Mouse (Mus musculus) MEL (cell line): ENCODE measurements around the gene Dhps.

Source experiments
- CHD2 ChIP-seq: IDR thresholded peaks from 2 replicates; pipeline ENCODE4 v1.6.1; 2011; ENCODE audit warnings: low read length, improper control_type of control experiment
- CTCF ChIP-seq, 3 experiments: IDR thresholded peaks in 2 of 3; conservative IDR thresholded peaks in 1 of 3; 2 replicates each; pipeline ENCODE4 v1.5.1; 2011 to 2012; ENCODE audit warnings: low read length in 3 of 3, low read depth in 2 of 3, mild to moderate bottlenecking in 2 of 3, improper control_type of control experiment in 1 of 3, inconsistent platforms in 1 of 3, mixed read lengths in 1 of 3, moderate library complexity in 1 of 3; ENCODE audit not compliant: control insufficient read depth in 1 of 3, insufficient read depth in 1 of 3, poor library complexity in 1 of 3, severe bottlenecking in 1 of 3
- GATA1 ChIP-seq: IDR thresholded peaks from 2 replicates; pipeline ENCODE4 v1.6.1; 2011; ENCODE audit warnings: low read depth, low read length, improper control_type of control experiment
- HCFC1 ChIP-seq: IDR thresholded peaks from 2 replicates; pipeline ENCODE4 v1.6.1; 2012; ENCODE audit warnings: low read depth, mild to moderate bottlenecking, inconsistent platforms, low read length, improper control_type of control experiment, moderate library complexity
- MAFK ChIP-seq: IDR thresholded peaks from 2 replicates; pipeline ENCODE4 v1.6.1; 2011; ENCODE audit warnings: low read depth, mild to moderate bottlenecking, low read length, improper control_type of control experiment, borderline replicate concordance
- MAX ChIP-seq: IDR thresholded peaks from 2 replicates; pipeline ENCODE4 v1.6.1; 2011; ENCODE audit warnings: low read length, improper control_type of control experiment
- NELFE ChIP-seq: IDR thresholded peaks from 2 replicates; pipeline ENCODE4 v1.6.1; 2011; ENCODE audit warnings: low read depth, low read length, improper control_type of control experiment
- POLR2AphosphoS2 ChIP-seq: IDR thresholded peaks from 2 replicates; pipeline ENCODE4 v1.6.1; 2011; ENCODE audit warnings: low read length, improper control_type of control experiment
- SIN3A ChIP-seq: IDR thresholded peaks from 2 replicates; pipeline ENCODE4 v1.6.1; 2012; ENCODE audit warnings: low read length, improper control_type of control experiment, inconsistent platforms
- TAL1 ChIP-seq: IDR thresholded peaks from 2 replicates; pipeline ENCODE4 v1.6.1; 2012; ENCODE audit warnings: mild to moderate bottlenecking, inconsistent platforms, low read length, moderate library complexity, mixed read lengths
- ZC3H11A ChIP-seq: IDR thresholded peaks from 2 replicates; pipeline ENCODE4 v1.6.1; 2012; ENCODE audit warnings: low read depth, mild to moderate bottlenecking, inconsistent platforms, low read length, improper control_type of control experiment

- TF ChIP-seq MAX (peak; percentile 94), GATA1 (no peak), TAL1 (no peak), MAFK (no peak), CHD2 (no peak), ZC3H11A (no peak), CTCF (IDR thresholded peaks at IDR 0.05 in 2 of 3, conservative IDR thresholded peaks at IDR 0.05 in 1 of 3; ENCODE audit: control insufficient read depth in 1 of 3, insufficient read depth in 1 of 3, low read depth in 2 of 3, low read length in 3 of 3, poor library complexity in 1 of 3, severe bottlenecking in 1 of 3) (no peak), HCFC1 (peak; percentile 88), POLR2AphosphoS2 (peak; percentile 44; the same call in 1 of the 2 replicates), NELFE (peak; percentile 85), SIN3A (peak; percentile 47; the same call in 1 of the 2 replicates)
Observed at GRCm38 (mm10) chr8:85071514-85072281, at the start of gene Dhps.
